Mouse (Mus musculus) megakaryocyte, embryonic 14.5 days (primary cell): ENCODE data around the gene Zfand4.

Experiments
- FLI1 ChIP-seq: IDR thresholded peaks from 2 replicates; pipeline ENCODE4 v1.6.1; 2012; ENCODE audit warnings: low read length, inconsistent platforms, mixed read lengths
- GATA1 ChIP-seq: IDR thresholded peaks from 3 replicates; pipeline ENCODE4 v1.6.1; 2012; ENCODE audit warnings: mixed read lengths, low read length, inconsistent platforms, borderline replicate concordance

DNA sequence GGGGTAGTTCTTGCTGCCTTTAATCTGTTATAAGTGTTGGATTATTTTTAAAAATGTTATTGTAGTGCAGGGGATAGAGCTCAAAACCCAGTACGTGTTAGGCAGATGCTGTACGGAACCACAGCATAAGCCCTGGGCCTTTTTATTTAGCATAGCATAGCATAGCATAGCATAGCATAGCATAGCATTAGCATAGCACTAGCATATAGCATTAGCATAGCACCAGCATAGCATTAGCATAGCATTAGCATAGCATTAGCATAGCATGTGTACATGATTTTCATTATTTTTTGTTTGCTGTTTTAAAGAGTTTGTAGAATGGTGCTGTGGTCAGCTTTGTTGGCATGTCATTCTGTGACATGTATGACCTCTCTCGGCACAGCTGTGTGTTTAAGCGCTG, 4.4 kb upstream of the Zfand4 start:
- no peak for TF ChIP-seq GATA1
- TF ChIP-seq FLI1, result no peak
